Mouse (Mus musculus) G1E (cell line): ENCODE data around the gene Farp2.

Experiments
- CTCF ChIP-seq: IDR thresholded peaks from 2 replicates; pipeline ENCODE4 v1.5.1; 2012; ENCODE audit warnings: low read depth, low read length, inconsistent platforms, mixed read lengths
- GATA1 ChIP-seq: IDR thresholded peaks from 2 replicates; pipeline ENCODE4 v1.6.1; 2012; ENCODE audit warnings: borderline replicate concordance, low read length, inconsistent platforms, mixed read lengths
- GATA2 ChIP-seq: IDR thresholded peaks from 2 replicates; pipeline ENCODE4 v1.6.1; 2012; ENCODE audit warnings: low read depth, low read length, inconsistent platforms, borderline replicate concordance
- POLR2AphosphoS5 ChIP-seq: IDR thresholded peaks from 2 replicates; pipeline ENCODE4 v1.6.1; 2012; ENCODE audit warnings: low read depth, low read length, inconsistent platforms; ENCODE audit not compliant: insufficient replicate concordance
- TAL1 ChIP-seq: conservative IDR thresholded peaks from 2 replicates; pipeline ENCODE4 v1.6.1; 2012; ENCODE audit warnings: low read depth, low read length, inconsistent platforms, mixed read lengths

GRCm38 (mm10) chr1:93551427-93551826, 39.5 kb downstream of the Farp2 start:
- no peak for TF ChIP-seq CTCF
- no peak for TF ChIP-seq GATA2
- TF ChIP-seq TAL1: no peak
- TF ChIP-seq POLR2AphosphoS5: no peak
- no peak for TF ChIP-seq GATA1
